Mouse (Mus musculus) heart, postnatal 25 days (tissue): Measurements from ENCODE around the gene Ksr2. TPM values are rescaled to one million over a fixed set of nuclear protein-coding genes. Genes with fewer than 3 reads are reported as not detected.

Experiments used
- DNase-seq: peaks from one replicate; pipeline ENCODE4 v3.0.0; 2022; ENCODE audit warnings: low spot score
- intact Hi-C: fragments of 180-260 bp; cut with DNase I; formaldehyde crosslinking; loops from one replicate; pipeline ENCODE4 v1.15.1; 2025
- total RNA-seq, 2 experiments: library from RNA; stranded (reverse); gene quantifications; 2 replicates each; pipeline ENCODE4 v1.2.3; 2021

The Ksr2 gene
- total RNA-seq, 2 experiments from 2014 or later: not detected

DNA sequence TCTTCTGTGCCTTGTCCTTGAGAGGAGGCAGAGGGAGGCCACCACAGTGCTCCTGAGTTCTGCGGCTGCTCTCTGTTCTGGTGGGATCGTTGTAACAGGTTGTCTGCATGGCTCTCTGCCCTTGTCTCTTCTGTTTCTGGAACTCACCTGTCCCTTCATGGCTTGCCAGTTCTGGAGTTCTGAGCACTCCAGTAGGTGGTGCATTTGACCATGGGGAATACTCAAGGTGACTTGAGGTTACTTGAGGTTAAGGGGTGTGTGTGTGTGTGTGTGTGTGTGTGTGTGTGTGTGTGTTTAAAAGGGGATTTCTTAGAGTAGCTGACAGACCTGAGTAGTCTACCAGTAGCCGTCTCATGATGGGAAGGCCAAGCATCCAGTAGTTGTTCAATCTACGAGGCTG lies 55.2 kb downstream of the Ksr2 start:
- intact Hi-C loops: no loop called here
- no peak for DNase-seq

DNA sequence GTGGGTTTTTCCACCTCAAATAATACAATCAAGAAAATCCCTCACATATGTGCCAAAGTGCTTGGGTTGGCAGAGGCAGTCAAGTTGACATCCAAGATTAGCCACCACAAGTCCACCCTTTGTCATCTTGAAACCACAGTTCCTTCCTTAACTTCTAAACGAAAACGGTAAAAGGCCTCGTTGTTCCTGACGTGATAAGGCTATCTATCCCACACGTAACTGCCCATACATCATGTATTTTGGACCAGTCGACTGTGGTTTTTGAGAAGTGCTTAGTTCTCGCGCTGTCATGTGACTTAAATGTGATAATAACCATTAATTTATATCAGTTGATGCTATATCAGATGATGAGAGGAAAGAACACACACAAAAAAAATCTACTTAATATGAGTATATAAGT lies 55.8 kb downstream of the Ksr2 start:
- intact Hi-C loops: no loop called here
- DNase-seq: no peak

DNA sequence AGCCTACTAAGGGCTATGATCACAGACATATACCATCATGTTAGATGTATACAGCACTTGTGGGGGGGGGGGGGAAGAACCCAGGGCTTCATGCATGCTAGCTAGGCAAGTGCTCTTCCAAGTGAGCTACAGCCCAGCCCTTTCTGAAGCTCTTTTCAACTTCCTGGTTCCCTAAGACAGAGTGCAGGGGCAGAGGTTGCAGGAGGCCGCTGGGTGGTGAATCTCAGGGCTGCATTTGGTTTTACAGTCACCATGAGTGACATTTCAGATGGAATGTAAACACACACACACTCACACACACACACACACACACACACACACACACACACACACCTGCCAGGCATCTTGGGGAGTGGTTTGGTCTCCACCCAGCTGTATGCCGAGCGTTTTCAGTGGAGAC lies 67.4 kb downstream of the Ksr2 start:
- DNase-seq: no peak

DNA sequence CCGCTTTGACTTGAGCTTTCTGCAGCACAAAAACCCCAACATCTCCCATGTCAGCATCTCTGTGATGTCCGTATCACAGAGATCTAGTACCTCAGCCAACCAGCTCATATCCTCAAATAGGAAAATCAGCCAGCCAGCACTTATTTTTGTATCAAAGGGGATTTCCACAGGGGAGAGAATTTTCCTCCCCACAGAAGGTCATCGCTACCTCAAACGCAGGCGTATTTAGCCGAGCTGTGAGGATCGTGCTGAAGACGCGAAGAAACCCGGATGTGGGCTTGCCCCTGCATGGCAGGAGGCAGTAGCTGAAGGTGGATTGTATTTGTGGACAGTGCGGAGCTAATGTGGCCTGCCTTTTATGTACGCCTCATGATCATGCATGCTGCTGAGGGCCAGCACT lies 67.8 kb downstream of the Ksr2 start:
- DNase-seq: no peak
- intact Hi-C loops: no loop called here

More for the DNA sequence above, 67.4 kb downstream of the Ksr2 start:
- intact Hi-C loops: no loop called here

DNA sequence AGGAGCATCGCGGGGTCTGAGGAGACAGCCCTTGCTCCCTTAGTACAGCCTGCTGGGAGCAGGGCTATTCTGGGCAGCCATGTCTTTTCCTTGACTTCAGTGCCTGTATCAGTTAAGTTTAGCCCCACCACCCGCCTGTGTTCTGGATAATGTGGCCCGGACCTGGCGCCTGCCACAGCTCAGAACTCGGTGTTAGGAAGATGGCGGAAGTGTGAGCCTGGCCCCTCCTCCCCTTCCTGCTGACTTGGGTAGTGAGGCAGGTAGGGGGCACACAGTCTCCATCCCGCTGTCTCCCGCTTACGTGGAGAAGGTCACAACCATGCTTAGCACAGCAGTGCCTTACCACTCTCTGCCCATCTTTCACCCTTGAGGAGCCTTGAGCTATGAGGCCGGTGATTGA lies 68.2 kb downstream of the Ksr2 start:
- DNase-seq: no peak
- intact Hi-C loops: no loop called here

DNA sequence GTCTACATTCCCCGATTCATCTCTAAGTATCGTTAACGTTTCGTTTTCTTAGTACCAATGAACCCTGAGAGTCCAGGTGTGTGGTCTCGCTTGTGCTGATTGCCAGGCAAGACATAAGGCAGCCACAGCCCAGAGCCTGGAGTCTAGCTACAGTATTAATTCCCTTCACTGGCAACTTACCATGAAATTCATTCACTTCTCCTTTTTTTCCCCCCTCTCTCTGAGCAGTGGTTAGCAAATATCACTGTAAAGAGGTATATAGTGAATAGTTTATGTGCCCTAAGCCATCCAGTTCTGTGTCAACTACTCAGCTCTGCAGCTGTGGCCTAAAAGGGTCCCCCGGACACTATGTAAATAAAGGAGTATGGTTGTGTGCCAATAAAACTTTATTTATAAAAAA lies 71.6 kb downstream of the Ksr2 start:
- no peak for DNase-seq
- intact Hi-C loops: no loop called here

DNA sequence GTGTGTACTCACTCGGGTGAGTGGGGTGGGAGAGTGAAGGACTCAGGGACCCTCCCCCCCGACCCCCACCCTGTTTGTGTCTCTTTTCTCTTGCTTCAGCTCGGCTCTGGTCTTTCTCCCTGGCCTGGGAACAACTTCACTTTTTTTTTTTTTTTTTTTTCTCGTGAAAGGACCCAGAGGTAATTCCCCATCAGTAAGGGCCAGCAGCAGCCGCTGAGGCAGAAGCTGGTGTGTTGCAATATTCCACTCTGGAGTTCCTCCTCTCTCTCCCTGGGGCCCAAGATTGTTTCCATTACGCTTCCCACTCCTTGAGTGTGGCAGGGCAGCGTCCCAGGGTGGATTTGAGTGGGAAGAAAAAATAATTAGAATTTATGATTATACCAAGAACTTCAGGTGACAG lies 72.3 kb downstream of the Ksr2 start:
- DNase-seq: no peak
- intact Hi-C loops: no loop called here

DNA sequence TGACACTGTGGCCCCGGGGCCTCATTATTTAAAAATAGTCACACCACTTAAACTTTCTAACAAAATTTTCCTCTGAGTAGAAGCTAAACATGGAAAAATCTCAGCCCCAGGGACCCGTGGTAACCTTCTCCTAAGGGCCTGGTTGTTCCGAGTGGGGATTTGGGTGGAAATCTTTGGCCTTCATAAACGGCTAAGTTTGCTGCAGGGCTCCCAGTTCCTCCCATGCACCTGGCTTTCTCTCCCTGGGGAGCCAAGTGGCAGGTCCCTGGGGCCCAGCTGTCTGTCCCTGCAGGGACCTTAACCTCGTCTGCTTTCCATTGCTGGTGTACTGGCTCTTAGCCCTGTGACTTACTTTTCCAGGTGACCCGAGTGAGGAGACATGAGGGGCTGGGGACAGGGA lies 74.4 kb downstream of the Ksr2 start:
- intact Hi-C loops: no loop called here
- DNase-seq: no peak

DNA sequence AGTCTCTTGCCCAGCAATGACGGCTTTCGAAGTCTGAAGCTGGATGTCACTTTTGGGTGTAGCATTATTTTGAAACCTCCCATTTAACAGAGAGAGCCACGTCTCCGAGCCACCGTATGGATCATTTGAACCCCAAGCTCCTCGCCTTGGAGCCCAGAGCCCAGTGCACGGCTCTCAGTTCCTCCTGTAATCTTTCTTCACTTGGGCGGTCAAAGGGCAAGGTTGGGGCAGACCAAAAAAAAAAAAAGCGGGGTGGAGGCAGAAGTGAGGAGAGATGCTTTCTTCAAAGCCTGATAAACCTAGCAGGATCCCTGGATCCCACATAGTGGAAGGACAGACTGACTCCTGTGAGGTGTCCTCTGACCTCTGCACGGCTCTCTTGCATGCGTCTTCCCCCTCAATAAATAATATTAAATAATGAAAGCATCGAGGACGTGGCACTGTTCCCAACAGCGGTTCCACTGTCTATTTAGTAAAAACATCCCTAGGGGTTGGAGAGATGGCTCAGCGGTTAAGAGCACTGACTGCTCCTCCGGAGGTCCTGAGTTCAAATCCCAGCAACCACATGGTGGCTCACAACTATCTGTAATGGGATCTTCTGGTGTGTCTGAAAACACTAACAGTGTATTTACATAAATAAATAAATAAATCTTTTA lies 75.0 kb downstream of the Ksr2 start:
- intact Hi-C loops: no loop called here

DNA sequence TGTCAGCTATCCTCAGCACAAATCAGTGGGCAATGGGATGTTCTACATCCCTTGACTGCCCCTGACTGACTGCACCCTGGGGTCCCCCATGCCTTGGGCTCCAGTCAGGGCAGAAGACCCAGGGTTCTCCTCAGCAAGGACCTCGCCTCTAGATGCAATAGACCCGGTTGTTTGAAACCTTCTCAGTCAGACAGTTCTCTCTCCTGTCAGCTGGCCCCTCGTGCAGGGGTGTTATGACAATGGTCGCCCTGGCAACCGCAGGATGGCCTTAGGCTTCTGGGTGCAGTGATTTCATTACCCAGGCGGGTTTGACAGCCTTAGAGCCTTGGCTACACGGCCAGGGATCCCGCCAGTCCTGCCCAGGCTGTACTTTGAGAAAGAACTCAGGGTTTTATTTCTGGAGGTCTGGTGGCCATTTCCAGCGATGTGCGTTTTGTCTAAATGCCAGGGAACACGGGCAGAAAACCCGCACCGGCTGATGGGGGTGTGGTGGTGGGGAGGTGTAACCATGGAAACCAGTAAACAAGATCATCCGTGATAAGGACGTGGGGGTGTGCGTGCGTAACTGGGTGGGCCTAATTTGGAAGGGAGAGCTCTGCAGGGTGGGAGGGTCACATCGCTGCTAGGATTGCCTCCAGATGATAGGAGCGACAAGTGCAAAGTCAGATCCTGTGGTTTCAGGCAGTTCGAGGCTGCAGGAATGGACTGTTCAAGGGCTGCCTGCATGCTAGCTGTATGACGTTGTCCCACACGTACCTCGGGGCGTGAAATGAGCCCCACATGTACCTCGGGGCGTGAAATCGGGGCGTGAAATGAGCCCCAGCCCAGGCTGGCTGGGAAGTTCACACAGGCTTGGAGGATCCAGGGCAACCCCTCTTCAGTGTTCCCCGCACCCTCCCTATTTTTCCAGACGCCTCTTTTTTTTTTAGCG lies 79.4 kb downstream of the Ksr2 start:
- DNase-seq: no peak
- intact Hi-C loops: loop anchor here (1.0 to 5.0 kb wide), 4 partner anchors 186 to 376 kb away; partner anchors contain the start of gene Suds3

More for the DNA sequence above, 75.0 kb downstream of the Ksr2 start:
- DNase-seq: no peak

DNA sequence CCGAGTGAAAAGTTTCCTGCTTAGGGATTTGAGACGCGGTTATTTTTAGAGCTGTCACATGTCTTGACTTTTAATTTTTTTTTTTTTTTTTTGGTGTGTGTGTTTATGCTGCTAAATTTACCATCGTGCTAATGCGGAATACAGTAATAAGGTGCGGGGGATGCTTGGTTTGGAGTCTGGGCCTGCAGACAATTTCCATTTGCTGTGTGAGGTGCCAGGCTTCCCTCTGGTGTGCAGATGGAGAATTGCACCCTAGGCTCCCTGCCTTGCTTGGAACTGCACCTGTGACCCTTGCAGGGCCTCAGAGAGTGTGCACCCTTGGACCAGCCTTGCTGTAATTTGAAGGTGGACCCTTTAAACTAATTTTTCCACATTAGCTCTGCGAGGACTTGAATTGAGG lies 80.1 kb downstream of the Ksr2 start:
- intact Hi-C loops: loop anchor here (1.0 to 5.0 kb wide), 4 partner anchors 187 to 377 kb away; partner anchors contain the start of gene Suds3
- DNase-seq: no peak

DNA sequence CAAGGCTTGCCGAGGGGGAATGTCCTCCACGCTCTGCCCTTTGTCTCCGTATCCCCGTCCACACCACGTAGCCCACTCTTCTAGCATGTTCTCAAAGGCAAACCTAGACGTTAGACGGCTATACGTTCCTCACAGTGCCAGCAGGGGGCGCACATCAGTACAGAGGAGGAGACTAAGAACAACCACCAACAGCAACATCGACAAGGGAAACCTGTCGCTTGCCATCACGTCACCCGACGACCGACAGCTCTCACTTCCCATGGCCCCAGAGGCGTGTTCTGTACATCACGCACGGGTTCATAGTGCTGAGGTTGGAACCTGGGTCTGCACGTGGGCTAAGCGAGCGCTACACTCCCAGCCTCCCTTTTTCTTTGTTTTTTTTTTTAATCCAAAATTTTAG lies 83.3 kb downstream of the Ksr2 start:
- intact Hi-C loops: no loop called here
- no peak for DNase-seq

DNA sequence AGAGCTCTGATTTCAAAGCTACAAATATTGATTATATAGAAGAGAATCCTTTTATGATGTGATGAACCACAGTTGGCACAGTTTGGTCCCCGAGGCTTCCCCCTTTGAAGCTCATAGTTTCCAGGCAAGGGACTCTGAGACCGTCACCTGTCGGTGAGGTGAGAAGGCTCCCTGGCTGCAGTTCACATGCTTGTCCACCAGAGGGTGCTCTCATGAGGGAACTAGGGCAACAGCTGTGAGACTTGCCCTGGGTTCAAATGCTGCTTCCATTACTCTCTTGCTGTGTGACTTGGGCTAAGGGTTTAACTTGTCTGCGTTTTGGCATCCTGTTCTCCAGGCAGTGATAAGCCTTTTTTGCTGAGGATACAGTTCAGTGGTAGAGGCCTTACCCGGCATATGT lies 88.8 kb downstream of the Ksr2 start:
- no peak for DNase-seq
- intact Hi-C loops: no loop called here

DNA sequence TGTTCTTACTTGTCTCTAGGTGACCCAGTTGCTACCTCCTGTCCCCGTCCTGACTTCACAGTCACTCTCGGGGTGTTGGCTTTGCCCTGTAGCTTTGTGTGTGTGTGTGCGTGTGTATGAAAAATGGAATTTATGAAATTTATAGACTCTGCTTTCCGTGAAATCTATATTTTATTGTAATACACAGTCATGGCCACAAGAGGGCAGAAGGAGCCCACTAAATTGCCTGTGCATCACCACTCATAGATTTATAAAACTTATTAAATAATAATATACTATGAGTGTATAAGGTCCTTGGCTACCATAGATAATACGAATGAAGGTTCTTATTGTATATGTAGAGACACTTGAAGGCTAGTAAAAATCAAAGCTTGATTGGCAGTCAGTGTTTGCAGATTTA lies 90.6 kb downstream of the Ksr2 start:
- intact Hi-C loops: no loop called here
- no peak for DNase-seq

DNA sequence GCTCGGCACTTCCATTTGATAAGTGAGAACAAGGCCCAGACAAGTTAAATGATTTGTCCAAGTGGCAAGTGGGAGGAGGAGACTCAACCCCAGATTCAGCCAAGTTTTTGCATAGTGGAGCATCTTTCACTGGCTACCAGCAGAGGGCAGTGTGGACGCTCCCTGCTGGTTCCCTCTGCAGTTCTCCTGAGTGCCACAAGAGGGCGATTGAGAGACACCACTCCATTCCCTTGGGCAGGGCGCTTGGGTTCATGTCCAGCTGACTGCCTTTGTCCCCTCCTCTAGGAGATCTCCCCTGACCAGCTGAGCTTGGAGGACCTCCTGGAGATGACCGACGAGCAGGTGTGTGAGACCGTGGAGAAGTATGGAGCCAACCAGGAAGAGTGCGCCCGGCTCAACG lies 91.4 kb downstream of the Ksr2 start:
- intact Hi-C loops: no loop called here
- no peak for DNase-seq

DNA sequence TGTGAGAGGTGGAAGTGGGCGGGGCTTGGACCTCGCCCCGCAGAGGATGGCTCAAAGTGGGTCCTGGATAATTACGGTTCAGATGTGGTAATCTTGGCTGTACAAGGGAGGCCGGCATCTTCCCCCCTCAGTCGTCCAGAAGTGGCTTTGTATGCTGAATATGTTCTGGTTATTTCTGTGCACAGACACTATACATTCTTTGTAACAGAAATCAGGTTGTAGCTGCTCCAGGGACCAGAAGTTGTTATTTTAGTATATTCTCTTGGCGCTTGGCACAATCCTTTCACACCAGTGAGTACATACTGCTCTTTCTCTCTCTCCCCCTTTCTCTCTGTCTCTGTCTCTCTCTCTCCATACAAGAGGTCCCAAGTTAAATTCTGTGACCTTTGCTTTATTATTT lies 92.0 kb downstream of the Ksr2 start:
- intact Hi-C loops: no loop called here
- no peak for DNase-seq

DNA sequence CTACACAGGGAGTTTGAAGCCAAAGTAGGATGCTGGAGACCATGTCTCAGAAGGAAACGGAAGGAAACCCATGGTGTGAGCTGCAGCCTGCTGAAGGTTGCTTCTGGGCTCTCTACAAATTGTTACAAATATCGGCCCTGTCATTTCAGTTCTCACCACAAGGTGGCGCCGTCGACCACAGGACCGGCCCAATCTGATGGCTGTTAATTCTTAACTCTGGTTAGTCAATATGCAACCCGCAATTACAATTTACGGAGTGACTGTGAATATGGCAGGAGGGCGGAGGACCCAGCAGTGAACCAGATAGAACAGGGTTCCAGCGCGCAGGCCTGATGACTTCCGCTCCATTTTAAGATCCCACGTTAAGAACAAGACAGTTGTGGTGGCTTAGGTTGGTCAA lies 92.6 kb downstream of the Ksr2 start:
- DNase-seq: no peak
- intact Hi-C loops: no loop called here

DNA sequence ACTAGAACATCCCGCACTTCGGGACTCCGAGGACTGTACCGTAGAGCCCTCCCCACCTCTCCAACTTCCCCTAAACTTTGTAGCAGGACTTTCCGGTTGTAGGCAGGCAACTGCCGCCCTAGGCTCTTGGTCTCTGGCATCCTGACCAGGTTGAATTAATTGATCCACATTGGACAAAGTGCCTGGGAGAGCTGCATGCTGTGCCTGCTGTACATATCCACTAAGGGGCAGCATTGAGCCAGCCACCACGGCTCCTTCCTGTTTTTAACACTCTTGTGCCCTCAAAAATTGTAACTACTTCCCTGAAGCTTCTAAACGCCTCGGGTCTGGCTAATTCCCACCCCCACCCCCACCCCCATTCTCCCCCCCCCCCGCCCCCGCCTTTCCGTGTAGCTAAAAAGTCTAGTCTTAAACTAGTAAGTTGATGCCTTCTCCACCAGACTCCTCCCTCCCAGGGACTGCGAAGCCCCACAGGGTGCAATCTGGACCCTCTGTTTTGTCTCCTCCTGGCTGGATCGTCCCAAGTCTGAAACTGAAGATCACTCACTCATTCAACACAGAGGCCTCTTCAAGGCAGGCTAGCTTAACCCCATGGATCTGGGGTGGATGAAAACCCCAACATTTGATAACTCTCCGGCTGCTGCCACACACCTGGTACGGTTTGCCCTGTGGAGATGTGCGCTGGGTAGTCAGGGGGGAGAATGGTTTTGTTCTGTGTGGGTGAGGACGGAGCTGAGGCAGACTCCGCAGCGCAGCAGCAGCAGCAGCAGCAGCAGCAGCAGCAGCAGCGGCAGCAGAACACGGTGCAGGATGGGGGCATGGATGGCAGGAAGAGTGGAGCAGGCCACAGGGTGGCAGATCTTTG lies 95.9 kb downstream of the Ksr2 start:
- DNase-seq: no peak
- intact Hi-C loops: loop anchor here (2.0 kb wide), 1 partner anchor 423 kb away; no protein-coding TSS in a partner anchor

DNA sequence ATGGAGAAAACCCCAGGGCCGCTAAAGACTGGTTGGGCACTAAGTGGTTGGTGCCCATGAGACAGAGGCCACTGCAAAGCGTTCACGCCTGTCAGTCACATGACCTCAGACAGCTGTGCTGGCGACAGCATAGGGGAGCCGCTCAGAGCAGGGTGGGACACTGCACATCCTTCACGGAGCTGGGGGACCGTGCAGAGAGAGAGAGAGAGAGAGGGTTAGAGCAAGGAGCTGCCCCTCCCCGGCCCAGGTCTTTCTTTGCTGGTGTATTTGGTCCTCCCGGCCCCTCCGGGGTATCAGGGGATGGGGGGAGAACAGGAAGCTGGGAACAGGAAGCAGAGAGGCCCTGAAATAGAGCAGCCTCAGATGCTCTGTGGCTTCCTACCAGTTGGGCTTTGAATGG lies 97.1 kb downstream of the Ksr2 start:
- intact Hi-C loops: no loop called here
- no peak for DNase-seq

DNA sequence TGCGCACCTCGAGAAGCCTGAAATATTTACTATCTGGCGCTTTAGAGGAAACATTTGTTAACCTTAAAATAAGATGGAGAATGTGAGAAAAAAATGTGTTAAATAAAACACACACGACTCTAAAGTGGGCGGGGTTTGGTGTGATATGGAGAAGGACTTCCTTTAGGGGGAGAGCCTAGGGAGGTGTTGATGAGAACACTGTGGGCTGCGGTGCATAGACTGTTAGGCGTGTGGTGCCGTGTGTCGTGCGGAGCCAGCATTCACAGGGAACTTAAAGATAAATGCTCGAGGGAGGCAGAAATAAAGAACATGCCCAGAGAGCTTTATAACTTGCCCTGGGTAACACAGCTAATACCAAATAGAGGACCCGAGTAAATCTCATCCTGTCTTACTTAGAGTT lies 101.6 kb downstream of the Ksr2 start:
- no peak for DNase-seq
- intact Hi-C loops: no loop called here
